Mouse (Mus musculus) intestine, embryonic 14.5 days (tissue): ENCODE data around the gene Smarcal1. TPM values are rescaled to one million over a fixed set of nuclear protein-coding genes. Genes with fewer than 3 reads are reported as not detected.

Source experiments
- ATAC-seq: fragments of 200-750 bp; cut with Nextera tagmentation; replicated peaks from 2 replicates; pipeline ENCODE4 v1.8.0; 2017; ENCODE audit warnings: low read depth, moderate number of reproducible peaks, moderate TSS enrichment, moderate library complexity; ENCODE audit not compliant: low FRiP score, low TSS enrichment
- DNase-seq: peaks from one replicate; pipeline ENCODE4 v3.0.0-alpha.2; 2018; ENCODE audit warnings: low spot score
- H3K27ac ChIP-seq: fragments of 300-500 bp; sonication (generic); 2 replicates; pipeline ENCODE4 v1.5.1; 2014; ENCODE audit warnings: low read depth, mild to moderate bottlenecking, control low read depth
- H3K27me3 ChIP-seq: fragments of 300-500 bp; sonication (generic); replicated peaks from 2 replicates; pipeline ENCODE4 v1.6.1; 2014; ENCODE audit warnings: low read length, control low read depth; ENCODE audit not compliant: control insufficient read depth, insufficient read depth
- H3K36me3 ChIP-seq: fragments of 300-500 bp; sonication (generic); 2 replicates; pipeline ENCODE4 v1.6.1; 2014; ENCODE audit warnings: low read length, control low read depth; ENCODE audit not compliant: control insufficient read depth, insufficient read depth
- H3K4me1 ChIP-seq: fragments of 300-500 bp; sonication (generic); replicated peaks from 2 replicates; pipeline ENCODE4 v1.6.1; 2014; ENCODE audit warnings: low read length, control low read depth, mixed read lengths; ENCODE audit not compliant: control insufficient read depth, insufficient read depth
- H3K4me2 ChIP-seq: fragments of 300-500 bp; sonication (generic); 2 replicates; pipeline ENCODE4 v1.6.1; 2014; ENCODE audit warnings: low read length
- H3K4me3 ChIP-seq: fragments of 300-500 bp; sonication (generic); 2 replicates; pipeline ENCODE4 v1.5.1; 2014; ENCODE audit warnings: low read depth, low read length, control low read depth, mixed read lengths
- H3K9ac ChIP-seq: fragments of 300-500 bp; sonication (generic); 2 replicates; pipeline ENCODE4 v1.6.1; 2014; ENCODE audit warnings: mild to moderate bottlenecking, low read length
- H3K9me3 ChIP-seq: fragments of 300-500 bp; sonication (generic); 2 replicates; pipeline ENCODE4 v1.6.1; 2016; ENCODE audit warnings: low read length, control low read depth; ENCODE audit not compliant: control insufficient read depth
- WGBS: fragments of 180-500 bp; shearing (Covaris S2); extraction: QIAGEN DNeasy Blood & Tissue Kit; methylation state at CpG from one replicate; pipeline ENCODE4 v1.1.7; 2014; 5-methylcytosine and 5-hydroxymethylcytosine counted together
- polyA plus RNA-seq: library from polyadenylated mRNA; unstranded; fragments of >200 nt; fragmentation: Nextera tagmentation; extraction: Ambion mirVana; gene quantifications from 2 replicates; pipeline ENCODE4 v1.2.1, GENCODE M21; 2014

Gene Smarcal1
- polyA plus RNA-seq, 1 experiment from 2014 or later, result 23.2 TPM

GRCm38 (mm10) chr1:72609887-72610877 lies 27.1 kb downstream of the Smarcal1 start:
- Histone ChIP-seq H3K36me3 (peaks cover 73% of the 10 kb centered on the region), H3K9me3 (no peaks in the 10 kb centered on the region), H3K27me3 (no peaks in the 10 kb centered on the region), H3K27ac (no peak overlapping the region), H3K4me3 (no peak overlapping the region), H3K4me1 (no peaks in the 10 kb centered on the region), H3K9ac (no peak overlapping the region), H3K4me2 (no peak overlapping the region)
- DNase-seq (no peak), ATAC-seq (no peak)
- 82% methylated on average over 23 of the region's 23 CpGs for WGBS

- WGBS, result 93% methylated on average over 6 of the region's 6 CpGs
- Histone ChIP-seq H3K27ac (no peak overlapping the region), H3K9ac (no peak overlapping the region), H3K36me3 (peaks cover 83% of the 10 kb centered on the region), H3K4me2 (no peak overlapping the region), H3K4me1 (no peaks in the 10 kb centered on the region), H3K27me3 (no peaks in the 10 kb centered on the region), H3K9me3 (no peaks in the 10 kb centered on the region), H3K4me3 (no peak overlapping the region)
- DNase-seq (no peak), ATAC-seq (no peak)
Measured at GRCm38 (mm10) chr1:72612172-72612571, 29.1 kb downstream of the Smarcal1 start.

- Histone ChIP-seq H3K4me3 (no peak overlapping the region), H3K4me1 (no peaks in the 10 kb centered on the region), H3K36me3 (peaks cover 34% of the 10 kb centered on the region), H3K27ac (no peak overlapping the region), H3K27me3 (no peaks in the 10 kb centered on the region), H3K9me3 (0 out of 2 replicates have a peak, but pooled peaks cover under 1% of the 10 kb centered on the region), H3K9ac (no peak overlapping the region), H3K4me2 (no peak overlapping the region)
- no peak for DNase-seq
- 60% methylated on average over 5 of the region's 5 CpGs for WGBS
- ATAC-seq, result no peak
Measured at GRCm38 (mm10) chr1:72635221-72635620, 52.2 kb downstream of the Smarcal1 start.

- Histone ChIP-seq H3K4me2 (peak overlapping the region; percentile 49), H3K4me1 (no peaks in the 10 kb centered on the region), H3K9me3 (0 out of 2 replicates have a peak, but pooled peaks cover 5% of the 10 kb centered on the region), H3K4me3 (peak overlapping the region; percentile 23), H3K27ac (no peak overlapping the region), H3K27me3 (no peaks in the 10 kb centered on the region), H3K9ac (no peak overlapping the region), H3K36me3 (no peaks in the 10 kb centered on the region)
- 37% methylated on average over 49 of the region's 49 CpGs for WGBS
- ATAC-seq (peak; percentile 50; the same call in 1 of the 2 replicates), DNase-seq (peak; percentile 81)
Measured at GRCm38 (mm10) chr1:72640658-72641410, 57.8 kb downstream of the Smarcal1 start.

GRCm38 (mm10) chr1:72673070-72673469 lies 90.0 kb downstream of the Smarcal1 start:
- no peak for DNase-seq
- H3K9ac ChIP-seq, result no peak overlapping the region
- H3K4me2 ChIP-seq, result no peak overlapping the region
- no peak for ATAC-seq
- WGBS, result 42% methylated on average over 3 of the region's 3 CpGs
- no peaks in the 10 kb centered on the region for H3K36me3 ChIP-seq
- no peaks in the 10 kb centered on the region for H3K9me3 ChIP-seq
- no peak overlapping the region for H3K27ac ChIP-seq
- no peaks in the 10 kb centered on the region for H3K27me3 ChIP-seq
- H3K4me3 ChIP-seq, result no peak overlapping the region
- H3K4me1 ChIP-seq, result no peaks in the 10 kb centered on the region

Other genes starting within 250 kb of the Smarcal1 start
- 0.42 and 0.66 TPM in 2 replicates for gene March4, start 46.3 kb upstream of the Smarcal1 start, polyA plus RNA-seq
- gene Ankar, start 117.3 kb downstream of the Smarcal1 start, polyA plus RNA-seq, result not detected in 2 replicates
- gene Rpl37a, start 128.0 kb downstream of the Smarcal1 start, polyA plus RNA-seq, result 2,411 and 2,681 TPM in 2 replicates
- gene Igfbp2, start 241.3 kb downstream of the Smarcal1 start, polyA plus RNA-seq, result 194 and 217 TPM in 2 replicates